Mouse (Mus musculus): ENCODE measurements around the gene Card19.

- TF ChIP-seq CTCF (IDR thresholded peaks at IDR 0.05; ENCODE audit: borderline replicate concordance, insufficient read depth, low read depth, low read length): no peak
- TF ChIP-seq POLR2A (IDR thresholded peaks at IDR 0.05; ENCODE audit: borderline replicate concordance, insufficient read depth, low read length): no peak
Measured at GRCm38 (mm10) chr13:49246626-49247025, 30.8 kb upstream of the Card19 start.
